Mouse (Mus musculus) retina, embryonic 14.5 days (tissue): ENCODE data around the gene Pax8.

Source experiments
- DNase-seq: peaks from one replicate; pipeline ENCODE4 v3.0.0-alpha.2; 2015; ENCODE audit warnings: low spot score

The Pax8 gene

DNA sequence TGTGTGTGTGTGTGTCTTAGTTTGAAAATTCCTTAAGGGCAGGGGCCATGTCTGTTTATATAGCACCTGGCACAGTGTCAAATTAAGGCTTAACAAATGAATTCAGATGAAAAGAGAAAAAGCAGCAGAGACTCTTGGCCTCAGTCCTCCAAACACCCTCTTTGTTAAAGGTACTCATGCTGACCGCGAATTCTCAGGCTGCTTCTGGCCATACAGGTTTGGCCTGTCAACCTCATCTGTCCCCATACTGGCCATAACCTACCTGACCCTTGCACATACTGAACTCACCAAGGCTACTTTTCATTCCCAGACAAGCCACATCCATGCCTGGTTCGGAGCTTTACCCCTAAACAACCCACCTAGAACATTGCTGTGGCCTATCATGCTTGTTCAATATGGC lies 62.2 kb downstream of the Pax8 start:
- no peak for DNase-seq

DNA sequence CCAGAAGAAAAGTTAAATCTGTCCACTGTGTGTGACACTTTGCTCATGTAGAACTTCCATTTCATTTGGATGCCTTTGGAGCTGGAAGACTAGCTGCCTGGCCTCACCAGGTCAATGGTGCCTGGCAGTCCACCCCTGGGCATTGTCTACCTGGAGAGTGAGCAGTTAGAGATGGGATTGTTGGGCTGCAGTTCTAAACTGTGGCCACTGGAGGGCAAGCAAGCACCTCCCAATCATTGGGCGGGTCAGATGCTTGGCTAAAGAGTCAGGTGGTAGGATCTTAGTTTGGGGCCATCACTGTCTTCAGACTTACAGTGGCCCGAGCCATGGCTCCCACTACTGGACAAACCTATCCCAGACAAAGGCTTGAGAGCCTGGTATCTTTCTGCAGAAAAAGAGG lies 66.2 kb downstream of the Pax8 start:
- peak; percentile 90 for DNase-seq

DNA sequence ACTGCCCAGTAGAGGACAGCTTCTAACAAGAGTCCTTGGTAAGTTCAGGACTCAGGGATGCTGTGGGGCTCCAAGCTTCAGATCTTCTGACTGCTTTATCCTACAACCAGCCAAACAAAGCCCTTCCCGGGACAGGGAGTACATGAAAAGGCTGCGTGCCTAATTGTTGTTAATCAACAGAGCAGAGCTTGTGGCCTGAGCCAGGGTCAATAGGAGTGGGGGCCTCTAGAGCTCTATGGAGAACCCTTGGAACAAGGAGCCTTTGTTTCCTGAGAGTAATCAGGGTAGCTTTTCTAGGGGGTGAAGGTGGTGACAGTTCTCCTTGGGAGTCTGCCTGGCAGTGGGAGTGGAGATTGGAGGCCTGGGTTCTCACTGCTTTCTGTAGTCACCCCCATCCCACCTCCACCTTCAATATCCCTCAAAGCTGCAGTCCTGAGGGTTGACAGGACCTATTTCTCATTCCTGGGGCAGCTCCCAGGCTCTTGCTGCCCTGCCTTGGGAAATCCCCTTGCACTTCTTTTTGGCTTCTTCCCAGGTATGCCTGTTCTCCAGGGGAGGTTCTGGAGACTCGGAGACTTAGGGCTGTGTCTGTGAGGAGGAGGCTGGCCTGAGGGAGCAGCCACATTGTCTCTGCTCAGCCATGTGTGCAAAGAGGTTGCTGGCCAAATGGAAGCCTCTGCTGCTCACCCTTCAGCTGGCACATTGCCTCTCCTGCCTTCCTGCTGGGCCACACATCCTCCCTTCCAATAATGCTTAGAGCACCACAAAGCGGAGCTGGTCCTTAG lies 67.5 kb downstream of the Pax8 start:
- peak; percentile 55 for DNase-seq

- DNase-seq = peak; percentile 90
These were observed 69.9 kb downstream of the Pax8 start for GRCm38 (mm10) chr2:24405345-24406012.

GRCm38 (mm10) chr2:24400711-24401110 lies 74.7 kb downstream of the Pax8 start:
- no peak for DNase-seq

- DNase-seq = no peak
These were observed 78.3 kb downstream of the Pax8 start for GRCm38 (mm10) chr2:24397115-24397514.

DNA sequence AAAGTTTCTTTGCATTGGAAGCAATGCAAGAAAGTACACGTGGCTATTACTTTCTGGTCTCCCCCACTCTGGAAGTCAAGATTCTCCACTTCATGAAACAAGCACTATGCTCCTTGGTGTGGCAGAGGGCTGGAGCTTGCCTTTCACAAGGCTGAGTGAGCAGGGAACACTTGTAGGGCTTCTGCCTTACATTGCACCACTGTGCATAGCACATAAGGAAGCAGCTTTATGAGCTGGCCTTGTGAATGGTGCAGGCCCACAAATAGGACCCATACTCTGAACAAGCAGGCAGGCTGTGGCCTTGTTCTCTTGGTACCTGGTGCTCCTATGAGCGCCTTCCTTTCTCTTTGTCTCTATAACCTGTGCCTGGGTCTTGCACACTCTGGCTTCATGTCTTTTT lies 82.1 kb downstream of the Pax8 start:
- no peak for DNase-seq

- DNase-seq = no peak
These were observed 87.8 kb downstream of the Pax8 start for GRCm38 (mm10) chr2:24387361-24388283.

DNA sequence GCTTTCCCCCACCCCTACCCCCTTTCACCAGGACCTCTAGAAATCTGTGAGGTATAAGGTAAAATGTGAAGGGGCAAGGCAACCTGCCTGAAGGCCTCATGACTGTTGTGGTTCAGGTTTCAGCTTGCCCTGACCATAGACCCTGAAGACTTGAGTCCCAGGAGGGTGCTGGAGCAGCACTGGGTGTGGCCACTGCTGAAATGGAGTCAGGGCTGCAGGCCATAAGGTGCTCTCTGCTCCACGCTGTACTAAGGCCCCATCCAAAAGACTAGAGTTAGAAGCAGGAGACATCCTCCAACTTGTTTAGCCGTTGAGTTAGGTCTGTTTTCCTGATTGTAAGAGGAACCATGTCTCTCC lies 88.5 kb downstream of the Pax8 start:
- DNase-seq = no peak

GRCm38 (mm10) chr2:24386158-24386963 lies 89.0 kb downstream of the Pax8 start:
- DNase-seq = no peak

GRCm38 (mm10) chr2:24385111-24385961 lies 90.1 kb downstream of the Pax8 start:
- DNase-seq = no peak

GRCm38 (mm10) chr2:24384393-24384792 lies 91.0 kb downstream of the Pax8 start:
- no peak for DNase-seq

DNA sequence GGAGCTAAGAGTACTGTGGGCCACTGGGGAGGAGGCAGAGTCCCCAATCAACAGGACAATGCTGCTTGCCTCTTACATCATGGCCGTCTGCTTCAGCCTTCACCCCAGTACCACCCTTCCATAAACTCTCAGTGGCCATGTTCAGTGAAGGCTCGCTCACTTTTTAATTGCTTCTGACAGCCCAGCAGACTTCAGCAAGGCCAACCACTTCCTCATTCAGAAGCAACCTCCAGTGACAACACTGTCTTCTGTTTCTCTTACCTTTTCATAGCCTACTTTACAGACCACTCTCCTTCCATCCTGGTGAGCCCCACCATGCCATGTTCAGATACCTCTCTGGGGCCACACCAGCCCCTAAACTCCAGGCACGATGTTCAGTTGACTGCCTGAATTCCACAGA lies 91.8 kb downstream of the Pax8 start:
- no peak for DNase-seq

DNA sequence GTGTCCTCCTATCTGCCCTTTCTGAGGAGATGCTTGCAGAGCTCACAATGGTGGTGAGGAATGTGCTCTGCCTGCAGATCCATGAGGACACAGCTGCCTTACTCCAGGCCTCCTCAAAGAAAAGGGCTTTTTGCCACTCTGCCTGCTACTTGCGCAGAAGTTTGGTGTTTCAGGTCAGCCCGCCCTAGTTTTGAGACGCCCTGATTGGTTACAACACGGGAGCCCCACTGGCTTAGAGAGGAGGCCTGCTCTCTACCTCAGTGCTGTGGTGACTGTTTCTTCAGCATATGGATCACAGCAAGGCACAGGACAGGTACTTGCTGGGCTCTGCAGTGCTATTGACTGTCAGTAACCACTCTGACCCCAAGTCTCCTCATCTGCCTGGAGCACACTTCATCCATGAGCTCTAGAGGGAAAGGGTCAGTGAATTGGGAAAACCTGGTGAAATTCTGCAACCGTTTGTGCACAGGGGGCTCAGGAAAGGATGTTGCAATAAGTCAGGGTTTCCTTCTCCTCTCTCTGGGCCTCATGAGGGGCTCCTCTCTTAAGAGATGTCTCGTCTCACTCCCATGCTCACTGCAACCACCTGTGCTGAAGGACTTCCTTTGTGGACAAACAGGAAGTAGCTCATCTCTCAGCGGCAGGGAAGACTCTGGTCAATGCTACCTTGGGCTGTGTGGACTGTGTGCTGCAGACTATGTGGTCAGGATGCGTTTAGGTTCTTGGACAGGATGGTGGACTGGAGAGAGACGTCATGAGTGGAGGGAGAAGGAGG lies 92.8 kb downstream of the Pax8 start:
- DNase-seq = no peak

DNA sequence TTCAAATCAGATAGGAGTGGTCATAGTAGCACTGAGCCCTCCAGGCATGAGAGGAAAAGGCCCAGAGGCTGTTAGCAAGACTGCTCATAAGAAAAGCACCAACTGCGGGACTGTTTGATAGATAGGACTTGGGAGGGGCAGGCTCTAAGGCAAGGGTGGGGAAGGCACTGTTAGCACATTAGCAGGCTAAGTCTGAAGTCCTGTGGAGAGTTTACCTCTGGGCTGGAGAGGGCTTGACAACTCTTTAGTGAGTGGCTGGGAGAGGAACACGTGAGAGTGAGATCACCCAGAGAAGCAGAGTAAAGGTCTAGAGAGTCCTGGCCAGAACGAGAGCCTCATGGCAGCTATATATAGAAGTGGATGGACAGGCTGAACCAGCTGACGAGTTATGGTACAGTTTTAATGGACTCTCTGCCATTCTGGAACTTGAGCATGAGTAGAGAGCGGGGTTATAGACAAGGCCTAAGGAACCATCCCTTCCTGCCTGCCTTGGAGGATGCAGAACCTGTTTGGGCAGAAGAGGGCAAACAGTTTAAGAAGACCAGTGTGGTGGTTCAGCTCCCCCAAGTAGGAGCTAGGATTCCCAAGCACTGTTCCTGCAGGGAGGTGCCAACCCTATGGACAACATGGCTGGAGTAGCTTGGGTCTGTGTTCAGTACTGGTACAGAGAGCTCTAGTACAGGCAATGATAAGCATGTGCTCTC lies 96.5 kb downstream of the Pax8 start:
- DNase-seq = no peak
